Mouse (Mus musculus) bone marrow, adult 2 months (tissue): ENCODE measurements at regions not wholly inside any gene's neighbourhood (a gene's known extent, or its start where the extent isn't known, plus 50 kb on each side); places are given as distances from the start of the nearest gene placed in this dataset.

Source experiments
- H3K27ac ChIP-seq: fragments of 200-500 bp; 2 replicates; pipeline ENCODE4 v1.5.1; 2012; ENCODE audit warnings: low read depth, mild to moderate bottlenecking, control low read depth, inconsistent platforms, low read length; ENCODE audit not compliant: control insufficient read depth, poor library complexity, insufficient read depth
- H3K4me1 ChIP-seq: fragments of 200-500 bp; 2 replicates; pipeline ENCODE4 v1.6.1; 2011; ENCODE audit warnings: low read length; ENCODE audit not compliant: control insufficient read depth, insufficient read depth
- H3K4me3 ChIP-seq: fragments of 200-500 bp; replicated peaks from 2 replicates; pipeline ENCODE3; 2011; ENCODE audit warnings: mild to moderate bottlenecking, low read depth, low read length, control low read depth; ENCODE audit not compliant: control insufficient read depth
- CTCF ChIP-seq: fragments of 200-500 bp; IDR thresholded peaks from 2 replicates; pipeline ENCODE4 v1.5.1; 2011; ENCODE audit warnings: low read length, control low read depth; ENCODE audit not compliant: control insufficient read depth, insufficient read depth
- POLR2A ChIP-seq: fragments of 200-500 bp; IDR thresholded peaks from 2 replicates; pipeline ENCODE4 v1.6.1; 2011; ENCODE audit warnings: low read depth, mild to moderate bottlenecking, control low read depth, low read length, borderline replicate concordance; ENCODE audit not compliant: control insufficient read depth
- WGBS: fragments of 180-500 bp; shearing (Covaris S2); methylation state at CpG from one replicate; pipeline ENCODE4 v1.1.7; 2018; 5-methylcytosine and 5-hydroxymethylcytosine counted together

- Histone ChIP-seq H3K27ac (no peak overlapping the region), H3K4me1 (peaks cover 2% of the 10 kb centered on the region; the same call in 1 of the 2 replicates), H3K4me3 (no peak overlapping the region)
- WGBS: 77% methylated on average over 9 of the region's 9 CpGs
- TF ChIP-seq POLR2A (no peak), CTCF (no peak)
Observed at GRCm38 (mm10) chr2:124718985-124719384, 348.9 kb upstream of the Slc24a5 start.

- WGBS: 4% methylated on average over 14 of the region's 14 CpGs
Observed at GRCm38 (mm10) chr2:124719820-124720478, 348.0 kb upstream of the Slc24a5 start.

GRCm38 (mm10) chr2:124720593-124721445, 347.1 kb upstream of the Slc24a5 start:
- WGBS: 53% methylated on average over 14 of the region's 14 CpGs
- Histone ChIP-seq H3K27ac (no peak overlapping the region), H3K4me3 (no peak overlapping the region), H3K4me1 (peaks cover 2% of the 10 kb centered on the region; the same call in 1 of the 2 replicates)
- TF ChIP-seq POLR2A: no peak
- no peak for TF ChIP-seq CTCF

More at GRCm38 (mm10) chr2:124719820-124720478, 348.0 kb upstream of the Slc24a5 start:
- no peak overlapping the region for H3K27ac ChIP-seq
- no peak overlapping the region for H3K4me3 ChIP-seq
- peaks cover 2% of the 10 kb centered on the region; the same call in 1 of the 2 replicates for H3K4me1 ChIP-seq
- TF ChIP-seq POLR2A (no peak), CTCF (no peak)

GRCm38 (mm10) chr2:124724171-124724570, 343.8 kb upstream of the Slc24a5 start:
- H3K4me1 ChIP-seq: peaks cover 2% of the 10 kb centered on the region; the same call in 1 of the 2 replicates
- TF ChIP-seq CTCF (no peak), POLR2A (no peak)
- 19% methylated on average over 4 of the region's 4 CpGs for WGBS

GRCm38 (mm10) chr2:124724827-124725480, 343.0 kb upstream of the Slc24a5 start:
- 73% methylated on average over 5 of the region's 5 CpGs for WGBS

More at GRCm38 (mm10) chr2:124724171-124724570, 343.8 kb upstream of the Slc24a5 start:
- H3K4me3 ChIP-seq: no peak overlapping the region
- H3K27ac ChIP-seq: no peak overlapping the region

GRCm38 (mm10) chr2:124727979-124728378, 339.9 kb upstream of the Slc24a5 start:
- WGBS: 86% methylated on average over 5 of the region's 5 CpGs
- H3K4me3 ChIP-seq: no peak overlapping the region
- no peaks in the 10 kb centered on the region; the same call in 1 of the 2 replicates for H3K4me1 ChIP-seq
- TF ChIP-seq CTCF (no peak), POLR2A (no peak)
- H3K27ac ChIP-seq: no peak overlapping the region

More at GRCm38 (mm10) chr2:124724827-124725480, 343.0 kb upstream of the Slc24a5 start:
- H3K27ac ChIP-seq: no peak overlapping the region
- no peaks in the 10 kb centered on the region; the same call in 1 of the 2 replicates for H3K4me1 ChIP-seq
- H3K4me3 ChIP-seq: no peak overlapping the region
- TF ChIP-seq CTCF (no peak), POLR2A (no peak)

GRCm38 (mm10) chr2:124732593-124732992, 335.3 kb upstream of the Slc24a5 start:
- no peaks in the 10 kb centered on the region for H3K4me1 ChIP-seq
- H3K27ac ChIP-seq: no peak overlapping the region
- no peak overlapping the region for H3K4me3 ChIP-seq
- TF ChIP-seq POLR2A: no peak
- no peak for TF ChIP-seq CTCF
- WGBS: 3% methylated on average over 2 of the region's 2 CpGs

GRCm38 (mm10) chr2:124740848-124741247, 327.1 kb upstream of the Slc24a5 start:
- H3K4me3 ChIP-seq: no peak overlapping the region
- no peaks in the 10 kb centered on the region; the same call in 1 of the 2 replicates for H3K4me1 ChIP-seq
- TF ChIP-seq CTCF (no peak), POLR2A (no peak)
- H3K27ac ChIP-seq: peak overlapping the region; percentile 30; the same call in 1 of the 2 replicates
- 5% methylated on average over 13 of the region's 13 CpGs for WGBS
